Mouse (Mus musculus): ENCODE measurements around the gene Map3k13. TPM values are rescaled to one million over a fixed set of nuclear protein-coding genes. Genes with fewer than 3 reads are reported as not detected.

Map3k13 gene
- polyA plus RNA-seq, 2 experiments: 0.92 to 1.2 TPM

DNA sequence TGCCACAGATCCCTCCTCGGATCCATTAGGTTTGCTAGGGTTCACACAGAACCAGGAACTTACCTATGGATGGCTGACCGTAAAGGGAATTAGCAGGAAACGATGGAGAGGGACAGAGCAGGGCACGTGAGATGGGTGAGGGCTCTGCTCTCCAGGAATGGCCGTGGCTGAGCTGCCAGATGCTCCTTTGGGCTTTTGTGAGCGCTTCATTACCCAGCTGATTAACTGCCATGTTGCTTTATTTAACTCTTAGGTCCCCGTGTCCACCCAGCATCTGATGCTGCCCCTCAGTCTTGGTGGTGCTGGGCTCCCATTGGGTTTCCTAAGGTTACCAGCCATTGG, 21.5 kb downstream of the Map3k13 start:
- Histone ChIP-seq H3K4me1 (ENCODE audit: control insufficient read depth, insufficient read depth, low read length) (no peaks in the 10 kb centered on the region), H3K9me3 (ENCODE audit: control insufficient read depth, low read length) (no peaks in the 10 kb centered on the region), H3K27ac (replicated peaks; ENCODE audit: low read depth, low read length) (no peak overlapping the region), H3K9ac (ENCODE audit: low read depth, low read length, severe bottlenecking) (no peak overlapping the region), H3K4me3 (replicated peaks; ENCODE audit: low read length) (no peak overlapping the region), H3K36me3 (ENCODE audit: control insufficient read depth, insufficient read depth, low read length) (no peaks in the 10 kb centered on the region), H3K27me3 (ENCODE audit: control insufficient read depth, insufficient read depth, low read length) (no peaks in the 10 kb centered on the region), H3K4me2 (replicated peaks; ENCODE audit: low read depth, low read length, severe bottlenecking) (no peak overlapping the region)
- DNase-seq (ENCODE audit: low spot score) (no peak), ATAC-seq (ENCODE audit: low FRiP score, low read depth) (no peak)
- 46% methylated on average over 7 of the region's 7 CpGs for WGBS
- TF ChIP-seq POLR2A (IDR thresholded peaks at IDR 0.05; ENCODE audit: borderline replicate concordance, extremely low read depth, insufficient read depth, insufficient read length): no peak

- WGBS: 35% methylated on average over 9 of the region's 9 CpGs
Observed at GRCm38 (mm10) chr16:21818132-21818531, 24.0 kb downstream of the Map3k13 start.

GRCm38 (mm10) chr16:21818629-21819028, 24.5 kb downstream of the Map3k13 start:
- no peaks in the 10 kb centered on the region for H3K9me3 ChIP-seq (ENCODE audit: control insufficient read depth, low read length)
- ATAC-seq (ENCODE audit: low FRiP score, low read depth): no peak
- H3K4me2 ChIP-seq (replicated peaks; ENCODE audit: low read depth, low read length, severe bottlenecking): no peak overlapping the region
- H3K4me3 ChIP-seq (replicated peaks; ENCODE audit: low read length): no peak overlapping the region
- H3K27me3 ChIP-seq (ENCODE audit: control insufficient read depth, insufficient read depth, low read length): no peaks in the 10 kb centered on the region
- H3K27ac ChIP-seq (replicated peaks; ENCODE audit: low read depth, low read length): no peak overlapping the region
- no peaks in the 10 kb centered on the region for H3K4me1 ChIP-seq (ENCODE audit: control insufficient read depth, insufficient read depth, low read length)
- no peaks in the 10 kb centered on the region for H3K36me3 ChIP-seq (ENCODE audit: control insufficient read depth, insufficient read depth, low read length)
- WGBS: 60% methylated on average over 8 of the region's 8 CpGs
- no peak for DNase-seq (ENCODE audit: low spot score)
- TF ChIP-seq POLR2A (IDR thresholded peaks at IDR 0.05; ENCODE audit: borderline replicate concordance, extremely low read depth, insufficient read depth, insufficient read length): no peak
- no peak overlapping the region for H3K9ac ChIP-seq (ENCODE audit: low read depth, low read length, severe bottlenecking)

More at GRCm38 (mm10) chr16:21818132-21818531, 24.0 kb downstream of the Map3k13 start:
- ATAC-seq (ENCODE audit: low FRiP score, low read depth) (no peak), DNase-seq (ENCODE audit: low spot score) (no peak)
- Histone ChIP-seq H3K4me3 (replicated peaks; ENCODE audit: low read length) (no peak overlapping the region), H3K27me3 (ENCODE audit: control insufficient read depth, insufficient read depth, low read length) (no peaks in the 10 kb centered on the region), H3K9me3 (ENCODE audit: control insufficient read depth, low read length) (no peaks in the 10 kb centered on the region), H3K9ac (ENCODE audit: low read depth, low read length, severe bottlenecking) (no peak overlapping the region), H3K4me2 (replicated peaks; ENCODE audit: low read depth, low read length, severe bottlenecking) (no peak overlapping the region), H3K27ac (replicated peaks; ENCODE audit: low read depth, low read length) (no peak overlapping the region), H3K36me3 (ENCODE audit: control insufficient read depth, insufficient read depth, low read length) (no peaks in the 10 kb centered on the region), H3K4me1 (ENCODE audit: control insufficient read depth, insufficient read depth, low read length) (no peaks in the 10 kb centered on the region)
- TF ChIP-seq POLR2A (IDR thresholded peaks at IDR 0.05; ENCODE audit: borderline replicate concordance, extremely low read depth, insufficient read depth, insufficient read length): no peak

DNA sequence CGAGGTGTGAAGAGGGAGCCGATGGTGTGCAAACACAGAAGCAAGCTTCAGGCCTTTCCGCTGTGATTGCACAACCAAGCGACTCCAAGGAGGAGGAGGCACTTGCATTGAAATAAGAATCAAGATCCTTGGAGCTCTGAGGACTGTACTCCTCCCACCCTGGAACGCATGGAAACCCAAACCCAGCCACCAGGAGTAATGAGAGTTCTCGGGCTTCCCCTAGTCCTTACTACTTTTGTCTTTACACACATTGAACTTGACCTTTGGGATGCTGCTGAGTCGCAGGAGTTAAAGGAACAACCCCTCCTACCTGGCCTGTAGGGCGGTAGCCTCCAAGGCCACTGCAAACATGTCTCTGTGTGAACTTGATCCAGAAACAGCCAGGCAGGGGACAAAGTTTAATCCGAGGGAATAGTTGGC, 31.5 kb downstream of the Map3k13 start:
- no peak overlapping the region for H3K4me3 ChIP-seq (replicated peaks; ENCODE audit: low read length)
- no peak for TF ChIP-seq POLR2A (IDR thresholded peaks at IDR 0.05; ENCODE audit: borderline replicate concordance, extremely low read depth, insufficient read depth, insufficient read length)
- ATAC-seq (ENCODE audit: low FRiP score, low read depth) (no peak), DNase-seq (ENCODE audit: low spot score) (no peak)
- no peaks in the 10 kb centered on the region for H3K27me3 ChIP-seq (ENCODE audit: control insufficient read depth, insufficient read depth, low read length)
- no peak overlapping the region for H3K27ac ChIP-seq (replicated peaks; ENCODE audit: low read depth, low read length)
- no peaks in the 10 kb centered on the region for H3K9me3 ChIP-seq (ENCODE audit: control insufficient read depth, low read length)
- WGBS: 67% methylated on average over 9 of the region's 9 CpGs
- H3K36me3 ChIP-seq (ENCODE audit: control insufficient read depth, insufficient read depth, low read length): no peaks in the 10 kb centered on the region
- no peak overlapping the region for H3K4me2 ChIP-seq (replicated peaks; ENCODE audit: low read depth, low read length, severe bottlenecking)
- peaks cover 12% of the 10 kb centered on the region for H3K4me1 ChIP-seq (ENCODE audit: control insufficient read depth, insufficient read depth, low read length)
- H3K9ac ChIP-seq (ENCODE audit: low read depth, low read length, severe bottlenecking): no peak overlapping the region

GRCm38 (mm10) chr16:21827153-21827552, 33.0 kb downstream of the Map3k13 start:
- no peak overlapping the region for H3K9ac ChIP-seq (ENCODE audit: low read depth, low read length, severe bottlenecking)
- TF ChIP-seq POLR2A (IDR thresholded peaks at IDR 0.05; ENCODE audit: borderline replicate concordance, extremely low read depth, insufficient read depth, insufficient read length): no peak
- no peaks in the 10 kb centered on the region for H3K27me3 ChIP-seq (ENCODE audit: control insufficient read depth, insufficient read depth, low read length)
- peak overlapping the region; percentile 63; the same call in 1 of the 2 replicates for H3K27ac ChIP-seq (replicated peaks; ENCODE audit: low read depth, low read length)
- 0 out of 2 replicates have a peak overlapping the region, but pooled peaks have one; percentile 3 for H3K4me2 ChIP-seq (replicated peaks; ENCODE audit: low read depth, low read length, severe bottlenecking)
- WGBS: 34% methylated on average over 4 of the region's 4 CpGs
- DNase-seq (ENCODE audit: low spot score) (peak; percentile 69), ATAC-seq (ENCODE audit: low FRiP score, low read depth) (no peak)
- H3K9me3 ChIP-seq (ENCODE audit: control insufficient read depth, low read length): no peaks in the 10 kb centered on the region
- H3K4me1 ChIP-seq (ENCODE audit: control insufficient read depth, insufficient read depth, low read length): peaks cover 12% of the 10 kb centered on the region
- H3K4me3 ChIP-seq (replicated peaks; ENCODE audit: low read length): no peak overlapping the region
- no peaks in the 10 kb centered on the region for H3K36me3 ChIP-seq (ENCODE audit: control insufficient read depth, insufficient read depth, low read length)

DNA sequence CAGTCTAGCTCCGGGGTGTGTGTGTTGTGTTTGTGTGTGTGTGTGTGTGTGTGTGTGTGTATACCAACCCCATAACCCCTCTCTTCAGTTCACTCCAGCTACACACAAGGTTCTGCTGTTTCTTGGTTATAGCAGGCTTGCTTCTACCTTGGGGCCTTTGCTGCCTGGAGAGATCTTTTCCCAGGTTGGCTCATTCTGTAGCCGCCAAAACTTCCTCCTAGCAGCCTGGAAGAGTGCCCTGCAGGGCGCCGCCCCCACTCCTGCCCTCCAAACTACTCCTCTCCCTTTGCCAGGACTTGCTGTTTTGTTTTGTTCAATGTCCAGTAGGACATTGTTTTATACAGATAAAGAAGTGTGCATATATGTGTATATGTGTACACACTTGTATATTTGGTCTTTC, 33.4 kb downstream of the Map3k13 start:
- Histone ChIP-seq H3K27ac (replicated peaks; ENCODE audit: low read depth, low read length) (peak overlapping the region; percentile 63), H3K9me3 (ENCODE audit: control insufficient read depth, low read length) (no peaks in the 10 kb centered on the region), H3K4me2 (replicated peaks; ENCODE audit: low read depth, low read length, severe bottlenecking) (0 out of 2 replicates have a peak overlapping the region, but pooled peaks have one; percentile 3), H3K36me3 (ENCODE audit: control insufficient read depth, insufficient read depth, low read length) (no peaks in the 10 kb centered on the region), H3K4me1 (ENCODE audit: control insufficient read depth, insufficient read depth, low read length) (peaks cover 12% of the 10 kb centered on the region), H3K27me3 (ENCODE audit: control insufficient read depth, insufficient read depth, low read length) (no peaks in the 10 kb centered on the region), H3K4me3 (replicated peaks; ENCODE audit: low read length) (no peak overlapping the region), H3K9ac (ENCODE audit: low read depth, low read length, severe bottlenecking) (no peak overlapping the region)
- 62% methylated on average over 4 of the region's 4 CpGs for WGBS
- no peak for TF ChIP-seq POLR2A (IDR thresholded peaks at IDR 0.05; ENCODE audit: borderline replicate concordance, extremely low read depth, insufficient read depth, insufficient read length)
- no peak for DNase-seq (ENCODE audit: low spot score)
- no peak for ATAC-seq (ENCODE audit: low FRiP score, low read depth)

All from limb, embryonic 14.5 days (tissue).